Mouse (Mus musculus) heart, embryonic 13.5 days (tissue): ENCODE measurements around the gene Klrc3. TPM values are rescaled to one million over a fixed set of nuclear protein-coding genes. Genes with fewer than 3 reads are reported as not detected.
"Not testable (repeated sequence)": the region's sequence is repeated elsewhere in the genome, so short reads cannot be mapped to it uniquely, and the experiment has no call there.

Source experiments
- ATAC-seq: fragments of 200-750 bp; cut with Nextera tagmentation; 2 replicates; pipeline ENCODE4 v1.8.0; 2017; ENCODE audit warnings: moderate TSS enrichment; ENCODE audit not compliant: insufficient number of reproducible peaks, low FRiP score, low TSS enrichment; ENCODE audit errors: extremely low read depth
- H3K27ac ChIP-seq: fragments of 300-500 bp; sonication (generic); replicated peaks from 2 replicates; pipeline ENCODE4 v1.5.1; 2015; ENCODE audit warnings: moderate library complexity, mild to moderate bottlenecking, inconsistent platforms
- H3K27me3 ChIP-seq: fragments of 300-500 bp; sonication (generic); replicated peaks from 2 replicates; pipeline ENCODE4 v1.6.1; 2015; ENCODE audit warnings: mild to moderate bottlenecking, inconsistent platforms
- H3K36me3 ChIP-seq: fragments of 300-500 bp; sonication (generic); 2 replicates; pipeline ENCODE4 v1.6.1; 2015; ENCODE audit warnings: mild to moderate bottlenecking, inconsistent platforms
- H3K4me1 ChIP-seq: fragments of 300-500 bp; sonication (generic); 2 replicates; pipeline ENCODE4 v1.6.1; 2015; ENCODE audit warnings: inconsistent platforms
- H3K4me2 ChIP-seq: fragments of 300-500 bp; sonication (generic); 2 replicates; pipeline ENCODE4 v1.6.1; 2015; ENCODE audit warnings: inconsistent platforms, mild to moderate bottlenecking, moderate library complexity
- H3K4me3 ChIP-seq: fragments of 300-500 bp; sonication (generic); 2 replicates; pipeline ENCODE4 v1.5.1; 2015; ENCODE audit warnings: moderate library complexity, mild to moderate bottlenecking, inconsistent platforms
- H3K9ac ChIP-seq: fragments of 300-500 bp; sonication (generic); 2 replicates; pipeline ENCODE4 v1.6.1; 2015; ENCODE audit warnings: inconsistent platforms, mild to moderate bottlenecking, moderate library complexity
- H3K9me3 ChIP-seq: fragments of 300-500 bp; sonication (generic); 2 replicates; pipeline ENCODE4 v1.6.1; 2016; ENCODE audit warnings: inconsistent platforms
- WGBS: fragments of 180-500 bp; shearing (Covaris S2); methylation state at CpG from one replicate; pipeline ENCODE4 v1.1.7; 2015; ENCODE audit warnings: mixed read lengths; 5-methylcytosine and 5-hydroxymethylcytosine counted together
- polyA plus RNA-seq: library from polyadenylated mRNA; unstranded; fragments of >200 nt; fragmentation: Nextera tagmentation; extraction: Ambion mirVana; gene quantifications from 2 replicates; pipeline ENCODE4 v1.2.1, GENCODE M21; 2015

Klrc3 gene
- polyA plus RNA-seq, result not detected in 2 replicates

DNA sequence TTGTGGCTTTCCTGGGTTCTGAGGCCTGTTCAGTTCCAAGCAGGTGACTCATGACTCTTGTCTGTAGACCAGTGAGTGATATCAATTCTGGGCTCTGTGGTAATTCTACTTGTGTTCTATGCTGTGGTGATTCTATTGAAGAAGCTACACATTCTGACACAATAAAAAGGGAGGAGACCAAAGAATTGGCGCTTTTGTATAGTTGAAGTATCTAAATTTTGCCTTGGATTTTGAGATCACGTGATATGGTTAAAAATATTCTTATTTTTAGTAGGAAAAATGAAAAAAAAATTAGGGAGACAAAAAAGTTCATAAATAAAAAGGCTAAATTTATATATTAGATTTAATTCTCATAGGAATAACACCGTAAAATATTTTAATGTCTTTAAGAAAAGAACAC lies at the start of gene Klrc3:
Gene Klrc3, minus strand, starts transcription at position 101 of the 400 bp plus-strand sequence.
- not testable (repeated sequence) for ATAC-seq, H3K27me3 ChIP-seq, H3K27ac ChIP-seq, H3K4me2 ChIP-seq, H3K4me1 ChIP-seq, H3K36me3 ChIP-seq, H3K9me3 ChIP-seq, H3K9ac ChIP-seq, H3K4me3 ChIP-seq
- WGBS, result 65% methylated on average over 3 of the region's 3 CpGs

GRCm38 (mm10) chr6:129691436-129691835 lies 48.3 kb upstream of the Klrc3 start:
- H3K36me3 ChIP-seq, H3K4me3 ChIP-seq, ATAC-seq, H3K27ac ChIP-seq, H3K9ac ChIP-seq, H3K27me3 ChIP-seq, H3K4me2 ChIP-seq, H3K9me3 ChIP-seq, H3K4me1 ChIP-seq: not testable (repeated sequence)
- 49% methylated on average over 10 of the region's 10 CpGs for WGBS

GRCm38 (mm10) chr6:129680379-129680778 lies 37.2 kb upstream of the Klrc3 start:
- no peak overlapping the region for H3K4me3 ChIP-seq
- ATAC-seq, result no peak
- 53% methylated on average over 1 of the region's 1 CpGs for WGBS
- H3K4me1 ChIP-seq, result no peaks in the 10 kb centered on the region
- no peak overlapping the region for H3K27ac ChIP-seq
- H3K36me3 ChIP-seq, result no peaks in the 10 kb centered on the region
- no peaks in the 10 kb centered on the region for H3K27me3 ChIP-seq
- H3K4me2 ChIP-seq, result no peak overlapping the region
- no peak overlapping the region for H3K9ac ChIP-seq
- H3K9me3 ChIP-seq, result peaks cover 3% of the 10 kb centered on the region; the same call in 1 of the 2 replicates

GRCm38 (mm10) chr6:129678873-129679272 lies 35.7 kb upstream of the Klrc3 start, which contains the start of gene Klrc1:
Klrc1 (minus strand) TSS chr6:129678973.
- Histone ChIP-seq H3K27me3 (no peaks in the 10 kb centered on the region), H3K4me1 (no peaks in the 10 kb centered on the region), H3K27ac (no peak within 1 kb of the TSS), H3K9me3 (peaks cover 1% of the 10 kb centered on the region; the same call in 1 of the 2 replicates), H3K4me3 (no peak within 1 kb of the TSS), H3K36me3 (no peaks in the 10 kb centered on the region), H3K9ac (no peak within 1 kb of the TSS), H3K4me2 (no peak within 1 kb of the TSS)
- WGBS, result 73% methylated on average over 3 of the region's 3 CpGs
- ATAC-seq, result no peak

DNA sequence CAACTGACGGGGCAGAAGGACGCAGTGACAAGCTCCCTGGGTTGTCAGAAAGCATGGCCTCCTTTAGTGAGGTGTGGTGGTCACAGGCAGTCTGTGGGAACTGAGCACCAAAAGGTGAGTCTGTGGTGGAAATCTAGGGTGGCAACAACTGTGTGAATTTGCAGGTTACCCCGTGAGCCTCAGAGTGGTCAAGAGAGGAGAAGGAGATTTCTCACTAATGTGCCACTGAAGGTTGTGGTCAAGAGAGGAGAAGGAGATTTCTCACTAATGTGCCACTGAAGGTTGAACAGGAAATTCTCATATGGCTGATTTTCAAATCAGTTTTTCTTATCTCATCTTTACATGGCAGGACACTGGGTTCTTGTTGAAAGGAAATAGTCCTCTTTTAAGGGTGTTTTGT lies 18.2 kb upstream of the Klrc3 start:
- not testable (repeated sequence) for H3K4me1 ChIP-seq, H3K9ac ChIP-seq, H3K27me3 ChIP-seq, H3K4me2 ChIP-seq, H3K36me3 ChIP-seq, H3K4me3 ChIP-seq, ATAC-seq, H3K9me3 ChIP-seq, H3K27ac ChIP-seq
- WGBS, result no CpG with 5 or more reads among the region's 3 CpGs

GRCm38 (mm10) chr6:129660589-129660988 lies 17.5 kb upstream of the Klrc3 start, which contains the start of gene Klrc2:
Klrc2 (minus strand) TSS chr6:129660689.
- not testable (repeated sequence) for H3K27me3 ChIP-seq, H3K4me3 ChIP-seq, H3K9me3 ChIP-seq, H3K4me2 ChIP-seq, H3K27ac ChIP-seq, H3K9ac ChIP-seq, H3K4me1 ChIP-seq, ATAC-seq, H3K36me3 ChIP-seq
- 63% methylated on average over 4 of the region's 4 CpGs for whole genome bisulfite sequencing

DNA sequence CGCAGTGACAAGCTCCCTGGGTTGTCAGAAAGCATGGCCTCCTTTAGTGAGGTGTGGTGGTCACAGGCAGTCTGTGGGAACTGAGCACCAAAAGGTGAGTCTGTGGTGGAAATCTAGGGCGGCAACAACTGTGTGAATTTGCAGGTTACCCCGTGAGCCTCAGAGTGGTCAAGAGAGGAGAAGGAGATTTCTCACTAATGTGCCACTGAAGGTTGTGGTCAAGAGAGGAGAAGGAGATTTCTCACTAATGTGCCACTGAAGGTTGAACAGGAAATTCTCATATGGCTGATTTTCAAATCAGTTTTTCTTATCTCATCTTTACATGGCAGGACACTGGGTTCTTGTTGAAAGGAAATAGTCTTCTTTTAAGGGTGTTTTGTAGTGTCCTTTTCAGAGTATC lies 917 bp upstream of the Klrc3 start:
- 100% methylated on average over 2 of the region's 3 CpGs for WGBS
- H3K4me3 ChIP-seq, ATAC-seq, H3K27ac ChIP-seq, H3K4me1 ChIP-seq, H3K4me2 ChIP-seq, H3K36me3 ChIP-seq, H3K27me3 ChIP-seq, H3K9ac ChIP-seq, H3K9me3 ChIP-seq: not testable (repeated sequence)

DNA sequence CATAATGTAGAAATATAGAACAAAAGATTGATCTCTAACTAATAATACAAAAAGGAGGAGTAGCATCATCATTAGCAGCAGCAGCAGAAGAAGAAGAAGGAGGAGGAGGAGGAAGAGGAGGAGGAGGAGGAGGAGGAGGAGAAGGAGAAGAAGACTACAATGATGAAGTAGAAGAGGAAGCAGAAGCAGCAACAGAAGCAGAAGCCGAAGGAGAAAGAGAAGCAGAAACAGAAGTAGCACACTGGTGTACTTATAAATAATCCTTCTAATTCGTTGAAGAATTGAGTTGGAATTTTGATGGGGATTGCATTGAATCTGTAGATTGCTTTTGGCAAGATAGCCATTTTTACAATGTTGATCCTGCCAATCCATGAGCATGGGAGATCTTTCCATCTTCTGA lies 12.1 kb downstream of the Klrc3 start:
- not testable (repeated sequence) for ATAC-seq, H3K9ac ChIP-seq, H3K27ac ChIP-seq, H3K9me3 ChIP-seq, H3K4me2 ChIP-seq, H3K4me3 ChIP-seq, H3K27me3 ChIP-seq, H3K36me3 ChIP-seq, H3K4me1 ChIP-seq
- WGBS, result 72% methylated on average over 2 of the region's 2 CpGs

DNA sequence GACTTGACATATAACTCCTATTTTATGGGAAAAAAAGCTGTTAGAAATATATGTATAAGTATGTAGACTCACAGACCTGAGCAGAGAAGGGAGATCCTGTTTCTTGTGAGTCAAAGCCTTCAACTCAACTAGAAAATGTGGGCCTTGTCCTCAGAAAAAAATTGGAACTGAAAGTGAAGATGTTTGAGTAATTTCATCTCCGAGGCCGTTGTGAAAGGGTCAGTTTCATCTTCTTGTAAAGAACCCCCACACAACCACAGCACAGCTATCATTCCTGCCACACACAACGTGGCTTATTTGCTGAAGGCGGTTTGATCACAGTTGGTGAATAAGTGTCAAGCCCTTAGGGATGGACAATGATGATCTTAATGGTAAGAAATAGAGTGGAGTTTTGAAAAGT lies 19.4 kb downstream of the Klrc3 start, which contains the start of gene Klrk1:
Gene Klrk1, minus strand, starts transcription at position 130 of the 400 bp plus-strand sequence.
- 67% methylated on average over 4 of the region's 4 CpGs for WGBS
- no peak within 1 kb of the TSS for H3K9ac ChIP-seq
- no peaks in the 10 kb centered on the region for H3K36me3 ChIP-seq
- no peaks in the 10 kb centered on the region for H3K9me3 ChIP-seq
- H3K27me3 ChIP-seq, result no peaks in the 10 kb centered on the region
- no peaks in the 10 kb centered on the region for H3K4me1 ChIP-seq
- H3K4me3 ChIP-seq, result no peak within 1 kb of the TSS
- no peak within 1 kb of the TSS for H3K4me2 ChIP-seq
- ATAC-seq, result no peak
- no peak within 1 kb of the TSS for H3K27ac ChIP-seq

- no peak for ATAC-seq
- Histone ChIP-seq H3K27me3 (no peaks in the 10 kb centered on the region), H3K9me3 (no peaks in the 10 kb centered on the region), H3K4me2 (no peak overlapping the region), H3K4me1 (no peaks in the 10 kb centered on the region), H3K9ac (no peak overlapping the region), H3K27ac (no peak overlapping the region), H3K4me3 (no peak overlapping the region), H3K36me3 (no peaks in the 10 kb centered on the region)
Observed at GRCm38 (mm10) chr6:129608372-129608771, 34.8 kb downstream of the Klrc3 start.

- Histone ChIP-seq H3K9me3 (no peaks in the 10 kb centered on the region), H3K4me2 (no peak within 1 kb of the TSS), H3K27me3 (no peaks in the 10 kb centered on the region), H3K4me1 (no peaks in the 10 kb centered on the region), H3K27ac (no peak within 1 kb of the TSS), H3K4me3 (no peak within 1 kb of the TSS), H3K36me3 (no peaks in the 10 kb centered on the region), H3K9ac (no peak within 1 kb of the TSS)
- WGBS, result 61% methylated on average over 3 of the region's 3 CpGs
- ATAC-seq, result no peak
Observed at GRCm38 (mm10) chr6:129591508-129591907, 51.6 kb downstream of the Klrc3 start, which contains the start of gene Klrd1. Klrd1 (plus strand) TSS chr6:129591782.
